In genomic region chr13:41372555-41373460, GRCm38 (mm10) we compare ENCODE assay signal across 11 mouse cellular contexts.
A peak's percentile ranks its signal among the peaks of the same experiment; 100 is the strongest.
DNase-seq lines count a peak whose midpoint lies in the region; ATAC-seq and TF ChIP-seq lines count a peak whose summit lies in the region.
"Had no signal": no experiment of that assay in that cellular context is flagged by ENCODE, and none has a peak within 500 bp of the region (broad histone marks: within the 10 kb centered on the region; RNA-seq: fewer than 3 reads in every experiment).

No protein-coding gene starts in this region.

- 74% methylated on average over 8 of the region's 8 CpGs for WGBS in heart, embryonic 10.5 days
- WGBS in spleen, adult 2 months, result 29% methylated on average over 8 of the region's 8 CpGs
- 81% methylated on average over 8 of the region's 8 CpGs for WGBS in forebrain, embryonic 15.5 days
- 60% methylated on average over 8 of the region's 8 CpGs for WGBS in kidney, embryonic 15.5 days

- no peak for TF ChIP-seq CTCF in spleen, adult 2 months (IDR thresholded peaks at IDR 0.05; ENCODE audit: extremely low read depth, insufficient read depth, insufficient read length, insufficient replicate concordance)

- peak; percentile 71 for DNase-seq in heart, embryonic 10.5 days (ENCODE audit: low spot score)
- DNase-seq in heart, postnatal 14 days, result no peak
- peak; percentile 68 to 69 for DNase-seq in B cell, adult 2 months
- peak; percentile 63 to 68 for DNase-seq in spleen, adult 2 months (ENCODE audit: low read depth in 1 of 2, low spot score in 2 of 2)
- DNase-seq: cerebellum, adult 11-12 months had no signal

- H3K4me1 ChIP-seq in heart, embryonic 10.5 days, result 0 out of 2 replicates have a peak, but pooled peaks cover 5% of the 10 kb centered on the region
- peaks cover 19% of the 10 kb centered on the region for H3K4me1 ChIP-seq in spleen, adult 2 months (ENCODE audit: control insufficient read depth, insufficient read depth, insufficient read length)
- H3K4me1 ChIP-seq in forebrain, embryonic 15.5 days, result no peaks in the 10 kb centered on the region
- peaks cover 8% of the 10 kb centered on the region for H3K4me1 ChIP-seq in kidney, embryonic 15.5 days
- H3K4me1 ChIP-seq: hindbrain, embryonic 15.5 days had no signal

- intact Hi-C loops in heart, postnatal 14 days (cut with DNase I), result no loop called here

- TF ChIP-seq POLR2A in spleen, adult 2 months (IDR thresholded peaks at IDR 0.05; ENCODE audit: low read depth, low read length), result no peak

- no peaks in the 10 kb centered on the region for H3K36me3 ChIP-seq in heart, embryonic 10.5 days
- H3K36me3 ChIP-seq in spleen, adult 2 months (ENCODE audit: control insufficient read depth, insufficient read depth, low read length), result peaks cover 5% of the 10 kb centered on the region
- no peaks in the 10 kb centered on the region for H3K36me3 ChIP-seq in forebrain, embryonic 15.5 days
- H3K36me3 ChIP-seq in kidney, embryonic 15.5 days, result no peaks in the 10 kb centered on the region
- H3K36me3 ChIP-seq: hindbrain, embryonic 15.5 days had no signal

- H3K9me3 ChIP-seq in heart, embryonic 10.5 days, result no peaks in the 10 kb centered on the region
- H3K9me3 ChIP-seq in forebrain, embryonic 15.5 days, result no peaks in the 10 kb centered on the region
- no peaks in the 10 kb centered on the region for H3K9me3 ChIP-seq in kidney, embryonic 15.5 days (replicated peaks)
- H3K9me3 ChIP-seq: hindbrain, embryonic 15.5 days had no signal

- peaks cover 5% of the 10 kb centered on the region; the same call in 1 of the 2 replicates for H3K27me3 ChIP-seq in heart, embryonic 10.5 days (ENCODE audit: insufficient read depth, poor library complexity, severe bottlenecking)
- H3K27me3 ChIP-seq in spleen, adult 2 months (ENCODE audit: control insufficient read depth, insufficient read depth, low read length), result no peaks in the 10 kb centered on the region
- no peaks in the 10 kb centered on the region for H3K27me3 ChIP-seq in forebrain, embryonic 15.5 days
- H3K27me3 ChIP-seq in kidney, embryonic 15.5 days, result no peaks in the 10 kb centered on the region
- H3K27me3 ChIP-seq: hindbrain, embryonic 15.5 days had no signal

- no peak overlapping the region for H3K9ac ChIP-seq in forebrain, embryonic 15.5 days (replicated peaks)
- no peak overlapping the region for H3K9ac ChIP-seq in kidney, embryonic 15.5 days
- H3K9ac ChIP-seq: hindbrain, embryonic 15.5 days; liver, embryonic 14.5 days had no signal

- no peak overlapping the region for H3K4me3 ChIP-seq in heart, embryonic 10.5 days
- peak overlapping the region; percentile 20; the same call in 1 of the 2 replicates for H3K4me3 ChIP-seq in spleen, adult 2 months (ENCODE audit: extremely low read depth, insufficient read depth, insufficient read length)
- H3K4me3 ChIP-seq in forebrain, embryonic 15.5 days, result no peak overlapping the region
- H3K4me3 ChIP-seq in kidney, embryonic 15.5 days (replicated peaks), result no peak overlapping the region
- H3K4me3 ChIP-seq: hindbrain, embryonic 15.5 days had no signal

- ATAC-seq in granulocyte monocyte progenitor cell, adult 5-6 weeks (replicated peaks; ENCODE audit: poor library complexity, severe bottlenecking), result peak; percentile 89
- no peak for ATAC-seq in forebrain, embryonic 15.5 days (replicated peaks)
- no peak for ATAC-seq in kidney, embryonic 15.5 days (replicated peaks; ENCODE audit: low FRiP score)
- ATAC-seq in megakaryocyte-erythroid progenitor cell, adult 5-6 weeks (replicated peaks; ENCODE audit: low FRiP score, low TSS enrichment, poor library complexity, severe bottlenecking), result no peak

- no peak overlapping the region; the same call in 1 of the 2 replicates for H3K27ac ChIP-seq in heart, embryonic 10.5 days
- peak overlapping the region; percentile 73 for H3K27ac ChIP-seq in spleen, adult 2 months (ENCODE audit: insufficient read depth, low read length)
- H3K27ac ChIP-seq in forebrain, embryonic 15.5 days (replicated peaks), result no peak overlapping the region
- H3K27ac ChIP-seq in kidney, embryonic 15.5 days, result no peak overlapping the region
- H3K27ac ChIP-seq: hindbrain, embryonic 15.5 days; liver, embryonic 14.5 days had no signal

- H3K4me2 ChIP-seq in forebrain, embryonic 15.5 days (replicated peaks), result no peak overlapping the region
- no peak overlapping the region for H3K4me2 ChIP-seq in kidney, embryonic 15.5 days
- H3K4me2 ChIP-seq: hindbrain, embryonic 15.5 days had no signal

Comparison
In these comparisons a context has a peak if more than half of its experiments do, and no peak if none do; other contexts are left out.
1. DNase-seq: peak in heart, embryonic 10.5 days (single experiment), B cell, adult 2 months (2 of 2) and spleen, adult 2 months (2 of 2); none in heart, postnatal 14 days (0 of 2).